Mouse (Mus musculus) midbrain, embryonic 14.5 days (tissue): ENCODE data around the gene Fbxw21. TPM values are rescaled to one million over a fixed set of nuclear protein-coding genes. Genes with fewer than 3 reads are reported as not detected.

Experiments
- ATAC-seq: fragments of 200-750 bp; cut with Nextera tagmentation; 2 replicates; pipeline ENCODE4 v1.8.0; 2017; ENCODE audit warnings: moderate number of reproducible peaks, moderate library complexity; ENCODE audit not compliant: low FRiP score, low TSS enrichment
- DNase-seq: peaks from one replicate; pipeline ENCODE4 v3.0.0-alpha.2; 2015
- H3K27ac ChIP-seq: fragments of 300-500 bp; sonication (generic); replicated peaks from 2 replicates; pipeline ENCODE4 v1.5.1; 2014; ENCODE audit warnings: mild to moderate bottlenecking, low read depth, low read length, moderate library complexity
- H3K27me3 ChIP-seq: fragments of 300-500 bp; sonication (generic); 2 replicates; pipeline ENCODE4 v1.6.1; 2014; ENCODE audit warnings: low read length, control low read depth, mixed read lengths; ENCODE audit not compliant: control insufficient read depth, insufficient read depth
- H3K36me3 ChIP-seq: fragments of 300-500 bp; sonication (generic); 2 replicates; pipeline ENCODE4 v1.6.1; 2014; ENCODE audit warnings: low read length, control low read depth; ENCODE audit not compliant: control insufficient read depth, insufficient read depth
- H3K4me1 ChIP-seq: fragments of 300-500 bp; sonication (generic); 2 replicates; pipeline ENCODE4 v1.6.1; 2014; ENCODE audit warnings: mild to moderate bottlenecking, antibody characterized with exemption, low read length, control low read depth; ENCODE audit not compliant: control insufficient read depth, insufficient read depth
- H3K4me2 ChIP-seq: fragments of 300-500 bp; sonication (generic); 2 replicates; pipeline ENCODE4 v1.6.1; 2014; ENCODE audit warnings: mild to moderate bottlenecking, low read length, moderate library complexity
- H3K4me3 ChIP-seq: fragments of 300-500 bp; sonication (generic); replicated peaks from 2 replicates; pipeline ENCODE4 v1.5.1; 2014; ENCODE audit warnings: low read depth, low read length
- H3K9ac ChIP-seq: fragments of 300-500 bp; sonication (generic); replicated peaks from 2 replicates; pipeline ENCODE4 v1.6.1; 2014; ENCODE audit warnings: mild to moderate bottlenecking, low read length, moderate library complexity
- H3K9me3 ChIP-seq: fragments of 300-500 bp; sonication (generic); 2 replicates; pipeline ENCODE4 v1.6.1; 2016; ENCODE audit warnings: low read length, control low read depth, mixed read lengths; ENCODE audit not compliant: control insufficient read depth
- WGBS: fragments of 180-500 bp; shearing (Covaris S2); extraction: QIAGEN DNeasy Blood & Tissue Kit; methylation state at CpG from one replicate; pipeline ENCODE4 v1.1.7; 2014; 5-methylcytosine and 5-hydroxymethylcytosine counted together
- polyA plus RNA-seq: library from polyadenylated mRNA; unstranded; fragments of >200 nt; fragmentation: Nextera tagmentation; extraction: Ambion mirVana; gene quantifications from 2 replicates; pipeline ENCODE4 v1.2.1, GENCODE M21; 2014

Gene Fbxw21
- polyA plus RNA-seq, 1 experiment from 2014 or later: not detected

GRCm38 (mm10) chr9:109107341-109107740, 54.5 kb downstream of the Fbxw21 start:
- WGBS: 92% methylated on average over 6 of the region's 6 CpGs

GRCm38 (mm10) chr9:109105648-109106047, 56.2 kb downstream of the Fbxw21 start:
- DNase-seq (no peak), ATAC-seq (no peak)
- Histone ChIP-seq H3K4me1 (no peaks in the 10 kb centered on the region; the same call in 1 of the 2 replicates), H3K9me3 (no peaks in the 10 kb centered on the region), H3K27me3 (no peaks in the 10 kb centered on the region), H3K27ac (no peak overlapping the region), H3K4me3 (no peak overlapping the region), H3K9ac (no peak overlapping the region), H3K4me2 (no peak overlapping the region), H3K36me3 (peaks cover 95% of the 10 kb centered on the region)
- WGBS: 96% methylated on average over 12 of the region's 12 CpGs

More at GRCm38 (mm10) chr9:109107341-109107740, 54.5 kb downstream of the Fbxw21 start:
- Histone ChIP-seq H3K4me1 (no peaks in the 10 kb centered on the region; the same call in 1 of the 2 replicates), H3K27me3 (no peaks in the 10 kb centered on the region), H3K36me3 (peaks cover 99% of the 10 kb centered on the region), H3K9me3 (no peaks in the 10 kb centered on the region), H3K27ac (no peak overlapping the region), H3K4me3 (no peak overlapping the region), H3K9ac (no peak overlapping the region), H3K4me2 (no peak overlapping the region)
- DNase-seq: no peak
- ATAC-seq: no peak

- Histone ChIP-seq H3K27ac (no peak overlapping the region), H3K9ac (no peak overlapping the region), H3K9me3 (no peaks in the 10 kb centered on the region), H3K27me3 (no peaks in the 10 kb centered on the region), H3K4me2 (no peak overlapping the region), H3K4me1 (no peaks in the 10 kb centered on the region; the same call in 1 of the 2 replicates), H3K4me3 (no peak overlapping the region), H3K36me3 (peaks cover 95% of the 10 kb centered on the region)
- ATAC-seq (0 out of 2 replicates have a peak, but pooled peaks have one; percentile 41), DNase-seq (peak; percentile 64)
- WGBS: 78% methylated on average over 12 of the region's 12 CpGs
Observed at GRCm38 (mm10) chr9:109105011-109105410, 56.8 kb downstream of the Fbxw21 start.

GRCm38 (mm10) chr9:109104083-109104482, 57.8 kb downstream of the Fbxw21 start:
- no peak overlapping the region for H3K9ac ChIP-seq

GRCm38 (mm10) chr9:109103250-109103649, 58.6 kb downstream of the Fbxw21 start:
- ATAC-seq (no peak), DNase-seq (no peak)
- H3K27me3 ChIP-seq: no peaks in the 10 kb centered on the region
- H3K4me1 ChIP-seq: peaks cover 12% of the 10 kb centered on the region
- no peak overlapping the region for H3K4me3 ChIP-seq
- H3K4me2 ChIP-seq: no peak overlapping the region
- H3K9ac ChIP-seq: no peak overlapping the region
- no peak overlapping the region for H3K27ac ChIP-seq
- 82% methylated on average over 7 of the region's 7 CpGs for WGBS
- no peaks in the 10 kb centered on the region for H3K9me3 ChIP-seq
- peaks cover 86% of the 10 kb centered on the region for H3K36me3 ChIP-seq

More at GRCm38 (mm10) chr9:109104083-109104482, 57.8 kb downstream of the Fbxw21 start:
- Histone ChIP-seq H3K4me1 (peaks cover 4% of the 10 kb centered on the region), H3K27me3 (no peaks in the 10 kb centered on the region), H3K9me3 (no peaks in the 10 kb centered on the region), H3K27ac (no peak overlapping the region), H3K4me2 (no peak overlapping the region), H3K36me3 (peaks cover 95% of the 10 kb centered on the region), H3K4me3 (no peak overlapping the region)
- no peak for DNase-seq
- no peak for ATAC-seq
- WGBS: 91% methylated on average over 9 of the region's 9 CpGs

- H3K9me3 ChIP-seq: no peaks in the 10 kb centered on the region
- no peak overlapping the region for H3K27ac ChIP-seq
- H3K4me2 ChIP-seq: no peak overlapping the region
- DNase-seq: no peak
- peaks cover 19% of the 10 kb centered on the region for H3K4me1 ChIP-seq
- H3K4me3 ChIP-seq: no peak overlapping the region
- H3K27me3 ChIP-seq: no peaks in the 10 kb centered on the region
- no peak overlapping the region for H3K9ac ChIP-seq
- peaks cover 80% of the 10 kb centered on the region for H3K36me3 ChIP-seq
- WGBS: 93% methylated on average over 3 of the region's 3 CpGs
- ATAC-seq: no peak
Observed at GRCm38 (mm10) chr9:109102541-109102940, 59.3 kb downstream of the Fbxw21 start.

GRCm38 (mm10) chr9:109101933-109102445, 59.9 kb downstream of the Fbxw21 start:
- no peaks in the 10 kb centered on the region for H3K27me3 ChIP-seq
- 89% methylated on average over 5 of the region's 5 CpGs for WGBS
- no peaks in the 10 kb centered on the region for H3K9me3 ChIP-seq
- H3K4me1 ChIP-seq: peaks cover 25% of the 10 kb centered on the region
- no peak overlapping the region for H3K4me3 ChIP-seq
- peaks cover 75% of the 10 kb centered on the region for H3K36me3 ChIP-seq
- H3K27ac ChIP-seq: no peak overlapping the region
- no peak overlapping the region for H3K4me2 ChIP-seq
- H3K9ac ChIP-seq: no peak overlapping the region
- DNase-seq (no peak), ATAC-seq (no peak)

- Histone ChIP-seq H3K9ac (no peak overlapping the region), H3K4me2 (no peak overlapping the region), H3K9me3 (no peaks in the 10 kb centered on the region), H3K4me3 (no peak overlapping the region), H3K36me3 (peaks cover 59% of the 10 kb centered on the region), H3K27ac (no peak overlapping the region), H3K4me1 (peaks cover 28% of the 10 kb centered on the region), H3K27me3 (no peaks in the 10 kb centered on the region)
- ATAC-seq (no peak), DNase-seq (no peak)
- WGBS: 86% methylated on average over 20 of the region's 20 CpGs
Observed at GRCm38 (mm10) chr9:109100307-109100928, 61.4 kb downstream of the Fbxw21 start.

- Histone ChIP-seq H3K4me3 (no peak overlapping the region), H3K9ac (peak overlapping the region; percentile 97; the same call in 1 of the 2 replicates), H3K4me2 (peak overlapping the region; percentile 97), H3K27ac (peak overlapping the region; percentile 100; the same call in 1 of the 2 replicates), H3K9me3 (no peaks in the 10 kb centered on the region), H3K4me1 (peaks cover 36% of the 10 kb centered on the region), H3K36me3 (peaks cover 45% of the 10 kb centered on the region), H3K27me3 (no peaks in the 10 kb centered on the region)
- ATAC-seq (no peak), DNase-seq (peak; percentile 62)
- WGBS: 57% methylated on average over 6 of the region's 6 CpGs
Observed at GRCm38 (mm10) chr9:109098969-109099368, 62.9 kb downstream of the Fbxw21 start.
